Mouse (Mus musculus) cerebellum, adult 11 months (tissue): Measurements from ENCODE around the gene Glp2r.

Experiments
- DNase-seq: peaks from one replicate; pipeline ENCODE4 v3.0.0; 2022

Gene Glp2r

GRCm38 (mm10) chr11:67657685-67658382 is 113.1 kb downstream of the Glp2r start:
- no peak for DNase-seq

- no peak for DNase-seq
Measured at GRCm38 (mm10) chr11:67656811-67657210, 114.1 kb downstream of the Glp2r start.

- DNase-seq = no peak
Measured at GRCm38 (mm10) chr11:67656366-67656765, 114.6 kb downstream of the Glp2r start.

- peak; percentile 79 for DNase-seq
Measured at GRCm38 (mm10) chr11:67655236-67655959, 115.6 kb downstream of the Glp2r start.

- DNase-seq = peak; percentile 41
Measured at GRCm38 (mm10) chr11:67654514-67654913, 116.4 kb downstream of the Glp2r start.

GRCm38 (mm10) chr11:67653521-67654090 is 117.3 kb downstream of the Glp2r start:
- peak; percentile 26 for DNase-seq

GRCm38 (mm10) chr11:67652893-67653255 is 118.1 kb downstream of the Glp2r start:
- DNase-seq = no peak

- DNase-seq = peak; percentile 89
Measured at GRCm38 (mm10) chr11:67652194-67652892, 118.6 kb downstream of the Glp2r start.

- peak; percentile 56 for DNase-seq
Measured at GRCm38 (mm10) chr11:67651731-67652130, 119.2 kb downstream of the Glp2r start.

GRCm38 (mm10) chr11:67649971-67650707 is 120.8 kb downstream of the Glp2r start:
- peak; percentile 18 for DNase-seq

- DNase-seq = peak; percentile 40
Measured at GRCm38 (mm10) chr11:67648651-67649407, 122.1 kb downstream of the Glp2r start.

- DNase-seq = peak; percentile 85
Measured at GRCm38 (mm10) chr11:67647745-67648144, 123.2 kb downstream of the Glp2r start.

- no peak for DNase-seq
Measured at GRCm38 (mm10) chr11:67644632-67645149, 126.3 kb downstream of the Glp2r start.

GRCm38 (mm10) chr11:67643465-67643864 is 127.5 kb downstream of the Glp2r start:
- DNase-seq = peak; percentile 20

GRCm38 (mm10) chr11:67642835-67643234 is 128.1 kb downstream of the Glp2r start:
- no peak for DNase-seq

- no peak for DNase-seq
Measured at GRCm38 (mm10) chr11:67642421-67642820, 128.5 kb downstream of the Glp2r start.

GRCm38 (mm10) chr11:67640299-67640698 is 130.7 kb downstream of the Glp2r start:
- DNase-seq = no peak

- DNase-seq = no peak
Measured at GRCm38 (mm10) chr11:67638401-67638800, 132.6 kb downstream of the Glp2r start.

- DNase-seq = no peak
Measured at GRCm38 (mm10) chr11:67636905-67637586, 133.9 kb downstream of the Glp2r start.

- no peak for DNase-seq
Measured at GRCm38 (mm10) chr11:67636201-67636600, 134.8 kb downstream of the Glp2r start.

GRCm38 (mm10) chr11:67633620-67634229 is 137.2 kb downstream of the Glp2r start:
- no peak for DNase-seq
